Mouse (Mus musculus) frontal cortex, postnatal 10 days (tissue): ENCODE data around the gene Ccn2.

Experiments used
- DNase-seq, 2 experiments: peaks; one replicate each; pipeline ENCODE4 v3.0.0; 2022; ENCODE audit warnings: low spot score in 2 of 2, mixed read lengths in 1 of 2

Ccn2 gene

DNA sequence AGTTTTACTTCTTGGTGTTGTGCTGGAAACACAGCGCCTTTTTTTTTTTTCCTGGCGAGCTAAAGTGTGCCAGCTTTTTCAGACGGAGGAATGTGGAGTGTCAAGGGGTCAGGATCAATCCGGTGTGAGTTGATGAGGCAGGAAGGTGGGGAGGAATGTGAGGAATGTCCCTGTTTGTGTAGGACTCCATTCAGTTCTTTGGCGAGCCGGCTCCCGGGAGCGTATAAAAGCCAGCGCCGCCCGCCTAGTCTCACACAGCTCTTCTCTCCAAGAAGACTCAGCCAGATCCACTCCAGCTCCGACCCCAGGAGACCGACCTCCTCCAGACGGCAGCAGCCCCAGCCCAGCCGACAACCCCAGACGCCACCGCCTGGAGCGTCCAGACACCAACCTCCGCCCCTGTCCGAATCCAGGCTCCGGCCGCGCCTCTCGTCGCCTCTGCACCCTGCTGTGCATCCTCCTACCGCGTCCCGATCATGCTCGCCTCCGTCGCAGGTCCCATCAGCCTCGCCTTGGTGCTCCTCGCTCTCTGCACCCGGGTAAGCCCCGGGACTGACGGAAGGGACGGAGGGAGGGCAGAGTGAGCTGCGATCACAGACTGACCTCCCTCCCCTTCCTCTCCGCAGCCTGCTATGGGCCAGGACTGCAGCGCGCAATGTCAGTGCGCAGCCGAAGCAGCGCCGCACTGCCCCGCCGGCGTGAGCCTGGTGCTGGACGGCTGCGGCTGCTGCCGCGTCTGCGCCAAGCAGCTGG is at the start of gene Ccn2:
Gene Ccn2 (plus strand): TSS at position 193 of the 753 bp plus-strand sequence.
- peak; percentile 15 to 45 for DNase-seq

DNA sequence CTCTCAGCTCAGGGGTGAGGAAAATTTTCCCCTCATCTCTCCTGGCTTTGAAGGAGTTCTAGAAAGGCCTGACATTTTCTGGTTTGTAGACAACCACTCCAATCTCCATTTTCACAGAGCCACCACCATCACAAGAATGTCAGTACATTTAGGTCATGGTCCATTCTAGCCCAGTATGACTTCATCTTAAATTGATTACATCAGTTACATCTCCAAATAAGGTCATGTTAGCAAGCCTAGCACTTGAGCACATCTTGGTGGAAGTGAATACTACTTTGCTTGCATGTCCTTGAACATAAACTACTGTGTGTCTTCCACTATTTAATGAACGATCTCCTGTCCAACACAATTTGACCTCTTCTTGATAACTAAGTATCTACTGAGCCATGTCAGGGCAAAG is 42.4 kb upstream of the Ccn2 start:
- no peak for DNase-seq

DNA sequence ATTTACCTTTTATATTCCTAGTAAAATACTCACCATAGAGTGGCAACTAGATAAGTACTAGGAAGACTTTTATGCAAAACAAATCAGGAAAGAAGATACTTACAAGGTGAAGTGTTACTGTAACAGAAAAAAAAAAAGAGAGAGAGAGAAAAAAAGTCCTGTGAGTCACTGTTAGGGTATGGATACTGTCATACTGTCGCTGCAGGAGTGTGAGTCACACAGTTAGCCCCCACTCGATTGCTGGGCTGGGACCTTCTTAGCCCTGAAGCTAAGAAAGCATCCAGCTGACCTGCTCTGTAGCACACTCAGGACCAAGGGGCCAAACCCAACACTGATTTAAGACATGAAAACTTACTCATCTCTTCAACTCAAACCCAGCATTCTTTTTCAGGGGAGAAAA is 41.2 kb upstream of the Ccn2 start:
- no peak for DNase-seq

- DNase-seq: no peak
Measured at GRCm38 (mm10) chr10:24558366-24558765, 36.9 kb upstream of the Ccn2 start.

DNA sequence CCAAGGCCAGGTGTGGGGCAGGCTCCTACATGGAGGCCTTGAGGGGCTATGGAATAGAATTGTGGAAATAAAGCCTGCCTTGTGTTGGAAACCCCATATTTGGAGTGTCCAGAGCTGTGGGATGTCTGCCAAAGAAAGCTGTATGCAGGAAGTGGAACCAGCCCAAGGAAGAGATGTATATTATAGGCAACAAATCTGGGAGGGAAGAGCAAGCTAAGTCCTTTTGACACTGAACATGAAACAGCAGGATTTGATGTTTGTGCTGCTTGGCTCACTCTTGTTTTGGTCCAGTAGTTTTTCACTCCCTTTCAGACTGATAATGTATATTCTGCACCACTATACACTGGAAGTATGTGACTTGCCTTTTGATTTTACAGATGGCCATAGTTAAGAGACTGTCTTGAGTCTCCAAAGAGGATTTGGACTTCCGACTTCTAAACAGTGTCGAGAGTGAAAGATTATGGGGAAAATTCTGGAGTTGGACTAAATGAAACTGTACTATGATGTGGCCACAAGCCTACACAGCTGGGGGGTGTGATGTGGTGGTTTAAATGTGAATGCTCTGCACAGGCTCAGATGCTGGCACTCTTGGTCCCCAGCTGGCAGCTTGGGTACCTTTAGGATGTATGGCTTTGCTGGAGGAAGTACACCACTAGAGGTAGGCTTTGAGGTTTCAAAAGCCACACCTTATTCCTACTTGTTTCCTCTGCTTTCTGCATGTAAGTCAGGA is 25.4 kb upstream of the Ccn2 start:
- DNase-seq: no peak

- no peak for DNase-seq
Measured at GRCm38 (mm10) chr10:24572044-24572960, 22.9 kb upstream of the Ccn2 start.

DNA sequence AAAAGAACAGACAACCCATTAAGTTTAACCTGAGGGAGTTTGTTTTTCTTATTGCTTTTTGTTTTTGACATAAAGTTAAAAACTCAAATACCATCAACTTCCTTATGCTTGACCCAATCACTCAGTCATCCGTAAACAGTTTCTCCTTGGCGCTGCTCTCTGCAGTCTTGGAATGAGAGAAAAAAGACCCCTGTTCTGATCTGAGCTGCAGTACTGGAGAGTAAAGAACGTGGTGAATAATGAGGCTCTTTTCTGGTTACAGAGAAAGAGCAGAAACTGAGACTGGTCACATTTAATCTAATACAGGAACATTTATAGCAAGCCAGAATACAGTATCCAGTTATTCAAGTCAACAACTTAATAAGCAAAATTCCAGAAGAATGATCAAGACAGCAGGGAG is 21.8 kb upstream of the Ccn2 start:
- no peak for DNase-seq

GRCm38 (mm10) chr10:24581076-24581475 is 14.2 kb upstream of the Ccn2 start:
- no peak for DNase-seq

DNA sequence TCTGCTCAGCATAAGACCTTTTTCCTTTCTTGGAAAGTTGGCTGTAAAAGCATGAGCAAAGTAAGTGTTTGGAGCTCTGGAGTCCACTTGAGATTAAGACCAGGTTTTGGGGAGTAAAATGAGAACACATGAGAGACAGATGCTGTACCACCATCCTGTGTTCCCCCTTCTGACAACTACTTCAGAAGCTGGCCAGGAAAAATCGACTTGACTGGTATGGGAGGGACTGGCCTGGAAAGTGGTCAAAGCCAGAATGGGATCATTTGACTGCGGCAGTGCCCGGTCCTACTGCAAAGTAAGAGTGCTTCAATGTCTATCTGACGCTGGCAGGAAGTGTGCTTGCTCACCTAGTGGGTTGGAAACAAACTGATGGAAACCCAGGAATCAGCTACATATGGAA is 6.4 kb upstream of the Ccn2 start:
- no peak for DNase-seq

GRCm38 (mm10) chr10:24589238-24589637 is 6.0 kb upstream of the Ccn2 start:
- no peak for DNase-seq

- no peak for DNase-seq
Measured at GRCm38 (mm10) chr10:24590546-24590945, 4.7 kb upstream of the Ccn2 start.

GRCm38 (mm10) chr10:24591136-24591535 is 4.1 kb upstream of the Ccn2 start:
- peak; percentile 25 to 71 for DNase-seq

DNA sequence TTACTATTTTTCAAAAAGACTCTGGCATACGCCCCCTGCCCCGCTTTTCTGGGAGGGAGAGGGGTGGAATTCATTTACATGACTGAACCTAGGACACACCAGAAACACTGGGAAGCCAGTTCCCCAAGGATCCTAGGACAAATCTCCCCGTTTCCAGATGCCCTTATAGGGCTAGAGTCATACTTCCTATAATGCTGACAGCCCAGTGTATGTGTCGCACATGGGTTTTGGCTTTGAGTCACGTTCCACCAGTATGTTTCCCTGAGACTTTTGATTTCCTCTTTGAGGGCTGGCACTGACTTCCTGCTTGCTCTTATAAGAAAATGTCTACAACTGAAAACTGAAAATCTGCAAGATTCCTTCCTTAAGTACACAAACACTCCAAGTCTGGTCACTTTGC is 3.5 kb upstream of the Ccn2 start:
- no peak for DNase-seq

DNA sequence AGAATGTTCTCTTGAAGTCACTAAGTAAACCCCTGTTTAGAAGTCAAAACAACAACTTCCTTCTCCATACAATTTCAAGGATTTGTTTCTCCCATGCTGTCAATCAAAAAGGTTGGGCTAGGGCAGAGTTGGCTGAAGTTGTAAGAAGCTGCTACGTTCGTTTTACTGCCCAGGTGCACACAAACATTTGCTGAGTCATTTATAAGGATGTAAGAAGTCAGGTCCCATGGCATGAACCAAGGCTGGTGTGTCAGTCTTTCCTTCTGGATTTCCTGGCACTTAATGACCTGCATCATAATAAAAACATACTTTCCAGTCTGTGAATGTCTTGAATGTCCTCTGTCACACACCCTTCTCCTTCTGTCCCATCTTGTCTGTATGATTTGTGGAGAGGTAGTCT is 2.9 kb upstream of the Ccn2 start:
- DNase-seq: no peak

- no peak for DNase-seq
Measured at GRCm38 (mm10) chr10:24592969-24593368, 2.3 kb upstream of the Ccn2 start.

DNA sequence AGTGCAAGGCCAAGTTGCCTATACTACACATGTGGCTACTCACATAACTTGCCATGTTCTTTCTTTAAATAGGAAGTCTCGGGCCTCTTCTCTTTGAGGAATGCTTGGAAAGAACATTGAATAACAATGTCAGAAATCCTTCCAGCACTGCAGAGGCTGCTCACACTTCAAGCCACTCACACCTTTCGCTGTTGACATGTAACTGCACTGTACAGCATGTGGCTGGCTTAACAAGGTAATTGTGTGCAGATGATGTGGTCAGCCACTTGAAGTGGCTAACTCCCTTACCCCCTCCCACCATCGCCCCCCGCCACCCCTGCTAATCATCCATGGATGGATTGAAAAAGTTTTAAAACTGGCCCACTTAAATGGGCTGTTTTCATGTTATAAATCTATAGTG is 1.7 kb upstream of the Ccn2 start:
- no peak for DNase-seq

GRCm38 (mm10) chr10:24596003-24596868 is 994 bp downstream of the Ccn2 start:
- DNase-seq: no peak

GRCm38 (mm10) chr10:24596869-24597339 is 1.7 kb downstream of the Ccn2 start:
- DNase-seq: no peak

DNA sequence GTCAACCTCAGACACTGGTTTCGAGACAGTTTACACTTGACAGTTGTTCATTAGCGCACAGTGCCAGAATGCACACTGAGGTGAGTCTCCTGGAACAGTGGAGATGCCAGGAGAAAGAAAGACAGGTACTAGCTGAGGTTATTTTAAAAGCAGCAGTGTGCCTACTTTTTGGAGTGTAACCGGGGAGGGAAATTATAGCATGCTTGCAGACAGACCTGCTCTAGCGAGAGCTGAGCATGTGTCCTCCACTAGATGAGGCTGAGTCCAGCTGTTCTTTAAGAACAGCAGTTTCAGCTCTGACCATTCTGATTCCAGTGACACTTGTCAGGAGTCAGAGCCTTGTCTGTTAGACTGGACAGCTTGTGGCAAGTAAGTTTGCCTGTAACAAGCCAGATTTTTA is 2.5 kb downstream of the Ccn2 start:
- no peak for DNase-seq

DNA sequence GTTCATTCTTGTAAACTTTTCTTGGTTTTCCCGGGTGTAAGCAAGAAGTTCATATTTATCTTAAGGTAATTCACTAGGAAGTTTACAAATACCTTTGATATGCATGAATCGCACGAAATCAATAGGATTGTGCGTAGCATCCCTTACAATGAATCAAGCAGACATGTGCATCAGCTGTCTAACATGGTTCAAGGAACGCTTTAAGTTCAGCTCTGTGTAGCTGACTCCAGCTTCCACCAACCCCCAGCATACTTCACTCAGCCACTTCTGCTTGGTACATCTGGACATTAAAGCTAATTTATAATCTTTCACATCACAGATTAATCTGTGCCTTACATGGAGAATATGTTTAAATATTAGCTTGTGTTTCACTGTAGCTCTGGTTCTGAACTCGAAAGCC is 3.5 kb downstream of the Ccn2 start:
- no peak for DNase-seq

DNA sequence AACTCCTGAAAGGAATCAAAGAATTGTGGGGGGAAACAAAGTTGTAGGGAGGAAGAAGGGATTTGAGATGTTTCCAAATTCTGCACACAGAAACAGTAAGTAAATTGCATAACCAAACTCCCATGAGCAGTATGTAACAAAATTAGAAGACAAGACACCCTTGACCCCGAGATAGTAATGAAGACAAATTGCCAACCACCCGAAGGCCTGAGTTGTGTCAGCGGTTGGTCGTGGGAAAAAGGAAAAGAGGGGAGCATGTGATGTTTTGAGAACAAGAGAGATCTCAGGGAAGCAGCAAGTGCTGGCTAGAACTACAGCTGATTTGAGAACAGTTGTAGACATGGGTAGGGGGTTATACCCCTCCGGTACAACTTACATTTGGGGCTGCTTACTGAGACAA is 4.6 kb downstream of the Ccn2 start:
- DNase-seq: no peak
